Mouse (Mus musculus) cerebellum, adult 11-12 months (tissue): Measurements from ENCODE around the gene Isl2.

Experiments
- DNase-seq: peaks from one replicate; pipeline ENCODE4 v3.0.0; 2022

Isl2 gene

DNA sequence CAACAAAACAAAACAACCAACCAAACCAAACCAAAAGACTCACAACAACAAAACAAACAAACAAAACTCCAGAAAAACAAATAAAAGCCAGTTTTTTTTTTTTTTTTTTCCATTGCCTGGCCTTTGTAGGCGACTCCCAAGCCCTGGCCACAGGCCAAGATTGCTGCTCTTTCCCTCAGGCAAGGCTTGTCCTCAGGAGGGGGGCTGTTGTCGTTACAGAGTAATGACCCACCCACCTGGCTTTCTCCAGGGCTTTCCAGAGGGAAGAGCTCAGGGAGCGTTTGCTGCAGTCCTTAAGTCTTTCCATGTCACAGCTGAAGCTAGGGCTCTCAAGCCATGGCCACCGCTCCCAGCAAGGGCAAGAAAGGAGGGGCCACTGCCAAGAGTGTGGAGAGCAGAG, at the start of gene Isl2:
TSS of gene Isl2 (plus strand) at position 296 of the 400 bp plus-strand sequence.
- DNase-seq = peak; percentile 22

DNA sequence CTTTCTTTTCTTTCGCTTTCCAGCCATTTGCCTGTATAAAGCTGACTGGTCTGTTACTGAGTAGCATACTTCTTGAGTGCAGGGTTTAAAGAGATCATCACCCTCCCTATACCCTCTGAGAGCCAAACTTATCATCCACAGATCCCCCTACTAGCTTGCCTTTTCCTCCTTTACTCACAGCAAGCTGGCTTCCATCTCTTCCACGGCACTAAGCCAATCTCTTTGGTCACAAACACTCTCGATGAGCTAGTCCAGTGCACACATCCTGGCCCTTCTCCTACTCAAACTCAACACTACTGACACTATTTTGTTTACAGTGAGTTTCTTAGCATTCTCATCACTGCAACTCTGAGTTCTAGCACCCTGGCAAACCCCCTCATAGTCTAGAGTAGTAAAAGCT, 30.6 kb upstream of the Isl2 start:
- DNase-seq = no peak

DNA sequence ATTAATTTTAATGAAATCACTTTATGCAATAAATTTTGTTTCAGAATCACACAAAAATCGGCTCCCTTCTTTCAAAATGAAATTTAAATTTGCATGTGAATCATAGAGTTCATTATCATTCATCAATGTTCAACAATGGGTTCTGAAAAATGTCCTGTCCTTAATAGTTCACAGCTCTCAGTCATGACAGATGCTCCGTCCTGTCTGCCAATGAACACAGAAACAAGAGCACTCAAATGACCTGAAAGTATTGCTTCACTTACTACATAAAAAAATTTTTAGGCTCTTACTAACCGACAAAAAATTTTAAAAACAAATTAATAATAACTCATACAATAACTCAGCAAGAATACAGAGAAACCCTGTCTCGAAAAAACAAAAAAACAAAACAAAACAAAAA, 29.8 kb upstream of the Isl2 start:
- no peak for DNase-seq

DNA sequence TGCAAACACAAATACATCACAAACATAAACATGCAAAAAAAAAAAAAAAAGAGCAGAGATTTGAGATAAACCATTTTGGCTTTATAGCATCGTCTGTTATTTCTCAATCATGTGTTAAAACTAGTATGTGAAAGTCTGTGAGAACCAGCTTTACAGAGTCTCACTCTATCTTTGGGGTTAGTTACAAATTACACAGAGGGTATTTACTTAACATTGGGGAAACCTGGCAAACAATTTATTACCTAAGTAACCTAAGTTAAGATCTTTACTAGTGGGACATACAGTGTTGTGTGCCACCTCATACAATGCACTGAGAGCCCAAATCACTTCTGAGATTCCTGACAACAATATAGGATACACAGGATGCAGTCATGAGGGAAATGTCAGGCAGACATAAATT, 28.7 kb upstream of the Isl2 start:
- DNase-seq = no peak

DNA sequence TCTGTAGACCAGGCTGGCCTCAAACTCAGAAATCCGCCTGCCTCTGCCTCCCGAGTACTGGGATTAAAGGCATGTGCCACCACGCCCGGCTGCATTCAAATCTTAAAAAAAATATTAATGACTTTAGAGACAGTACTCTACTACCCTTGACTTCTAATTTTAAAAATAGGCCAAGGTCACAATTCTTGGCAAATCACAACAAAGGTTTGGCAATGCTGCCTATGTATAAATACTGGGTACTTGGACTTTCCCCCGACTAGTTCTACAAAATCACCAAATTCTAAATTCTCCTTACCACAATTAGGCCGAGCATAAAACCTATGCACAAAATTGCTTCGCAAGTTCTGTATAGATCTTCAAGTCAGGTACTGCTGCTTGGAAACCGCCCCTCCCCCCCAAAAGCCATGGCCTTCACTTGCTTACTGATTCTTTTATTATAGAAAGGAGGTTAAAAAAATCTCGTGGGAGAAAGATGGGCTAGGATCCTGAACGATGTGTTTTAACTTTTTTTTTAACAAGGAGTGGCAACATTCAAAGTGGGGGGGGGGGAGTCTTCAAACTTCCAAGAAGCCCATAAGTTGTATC, 27.7 kb upstream of the Isl2 start:
- no peak for DNase-seq

DNA sequence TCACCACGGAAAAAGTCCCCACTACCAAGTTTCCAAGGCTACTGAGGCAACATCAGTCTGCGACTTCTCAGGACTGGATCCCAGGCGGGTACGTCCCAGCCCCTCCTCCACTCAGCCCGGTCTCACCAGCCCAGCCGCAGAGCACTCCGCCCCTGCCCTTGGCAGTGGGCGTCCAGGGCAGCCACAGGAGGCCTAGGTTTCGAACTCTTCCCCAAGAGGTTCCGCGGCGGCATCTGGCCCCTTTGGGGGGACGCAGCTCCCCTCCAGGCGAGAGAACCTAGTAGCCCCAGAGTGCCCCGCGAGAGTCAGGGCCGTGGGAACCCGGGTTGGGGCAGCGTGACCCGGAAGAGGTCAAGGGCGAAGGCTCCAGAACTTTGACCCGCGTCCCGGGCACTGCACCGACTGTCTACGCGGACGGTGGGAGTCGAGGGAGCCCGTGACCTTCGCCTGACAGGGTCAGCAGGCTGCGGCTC, 26.9 kb upstream of the Isl2 start:
- no peak for DNase-seq

DNA sequence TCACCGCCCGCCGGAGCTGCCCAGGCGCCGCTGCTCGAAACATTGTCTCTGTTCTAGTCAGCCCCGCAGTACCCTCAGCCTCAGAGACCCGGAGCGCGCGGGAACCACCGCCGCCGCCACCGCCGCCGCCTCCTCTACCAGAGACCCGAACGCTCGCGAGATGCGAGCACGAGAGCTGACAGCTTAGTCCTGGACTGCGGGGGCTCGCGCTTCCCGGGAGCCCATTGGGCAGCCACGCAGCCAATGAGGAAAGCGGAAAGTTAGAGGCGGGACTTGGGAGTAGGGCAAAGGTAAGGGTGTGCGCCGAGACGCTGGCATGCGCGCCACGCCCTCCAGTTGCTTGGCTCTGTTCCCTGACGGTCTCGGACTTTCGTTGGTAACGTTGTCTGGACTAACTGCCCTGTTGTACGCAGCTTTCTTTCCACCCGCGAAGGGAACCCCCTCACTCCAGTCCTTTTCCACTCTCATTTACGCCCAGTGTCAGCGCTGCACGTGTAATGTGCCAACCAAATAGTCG, 26.4 kb upstream of the Isl2 start, which contains the start of gene Etfa:
TSS of gene Etfa (minus strand) at position 217 of the 517 bp plus-strand sequence.
- peak; percentile 93 for DNase-seq

DNA sequence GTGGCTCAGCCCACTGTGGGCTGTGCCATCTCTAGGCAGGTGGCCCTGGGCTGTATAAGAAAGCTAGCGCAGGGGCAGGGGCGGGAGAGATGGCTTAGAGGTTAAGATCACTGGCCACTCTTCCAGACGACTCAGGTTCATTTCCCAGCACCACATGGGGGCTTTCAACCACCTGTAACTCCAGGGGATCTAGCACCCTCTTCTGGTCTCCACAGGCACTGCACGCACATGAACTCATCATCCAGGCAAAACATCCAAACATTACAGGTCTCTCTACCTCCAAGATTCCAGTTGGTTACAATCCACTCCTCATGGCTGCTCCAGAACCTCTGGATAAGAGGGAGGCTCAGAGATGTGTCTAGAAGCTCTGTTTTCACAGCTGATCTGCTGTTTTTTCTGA, 12.8 kb upstream of the Isl2 start:
- DNase-seq = no peak

DNA sequence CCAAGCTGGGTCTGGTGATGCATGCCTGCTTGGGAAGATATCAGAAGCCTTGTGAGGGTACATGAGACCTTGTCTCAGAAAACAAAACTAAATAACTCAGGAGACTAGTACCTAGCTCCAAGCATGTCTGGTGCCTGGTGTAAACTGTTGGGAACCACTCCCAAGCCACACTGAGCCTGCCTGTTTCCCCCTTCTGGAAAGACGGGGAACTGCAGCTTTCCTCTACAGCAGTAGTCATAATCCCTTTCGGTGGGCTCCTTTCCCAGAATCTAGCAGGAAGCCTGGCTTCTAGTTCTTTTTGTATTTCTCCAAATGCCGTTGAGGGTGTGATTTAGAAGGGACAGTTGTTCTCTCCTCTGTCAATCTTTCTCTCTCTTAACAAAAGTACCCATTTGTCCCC, 2.6 kb upstream of the Isl2 start:
- peak; percentile 21 for DNase-seq

DNA sequence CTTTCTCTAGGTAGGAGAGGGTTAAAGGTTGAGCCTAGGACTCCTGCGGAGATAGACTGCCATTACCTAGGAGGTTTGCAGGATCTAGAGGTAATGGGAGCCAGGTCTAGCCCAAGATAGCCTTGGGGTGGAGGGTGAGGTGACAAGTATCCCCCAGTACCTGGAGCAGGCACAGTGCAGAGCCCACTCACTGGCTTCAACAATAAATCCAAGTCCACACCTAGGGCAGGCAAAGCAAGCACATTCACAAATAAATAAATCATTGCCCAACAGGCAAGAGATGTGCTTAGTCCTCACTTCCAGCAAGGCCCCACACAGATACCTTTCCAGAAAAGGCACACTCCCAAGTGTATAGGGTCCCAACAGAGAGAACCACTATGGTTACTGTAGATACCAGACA, 534 bp downstream of the Isl2 start:
- no peak for DNase-seq

DNA sequence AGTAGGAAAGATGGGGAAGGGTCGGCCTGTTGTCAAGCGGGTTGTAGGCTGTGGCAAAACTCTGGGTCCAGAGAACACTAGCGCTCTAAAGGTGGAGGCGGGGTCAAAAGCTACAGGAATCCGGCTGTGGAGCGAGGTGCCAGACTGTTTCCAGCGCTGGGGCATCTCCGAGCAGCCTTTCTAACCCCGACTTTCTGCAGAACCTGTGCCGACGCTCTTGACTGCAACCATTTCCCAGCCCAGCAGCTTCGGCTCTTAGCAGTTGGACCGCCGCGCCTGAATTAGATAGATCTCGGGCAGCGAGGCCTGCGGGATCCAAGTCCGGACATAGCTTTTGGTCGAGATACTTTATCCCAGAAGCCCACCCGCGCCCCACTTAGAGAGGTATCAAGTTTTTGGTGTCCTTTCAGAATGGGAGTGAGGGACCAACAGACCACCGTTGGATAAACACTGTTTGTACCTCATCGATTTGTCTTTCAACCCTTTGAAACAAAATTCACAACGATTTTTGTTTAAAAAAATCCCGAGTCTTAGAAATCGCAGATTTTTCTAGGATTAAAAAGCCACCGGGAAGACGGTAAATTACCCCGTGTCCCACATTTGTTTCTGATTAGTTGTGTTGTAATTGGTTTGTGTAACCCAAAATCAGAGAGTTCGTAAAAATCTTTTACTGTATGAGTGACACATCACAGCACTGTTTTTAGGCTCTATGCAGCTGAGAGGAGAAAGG, 1.4 kb downstream of the Isl2 start:
- DNase-seq = no peak

DNA sequence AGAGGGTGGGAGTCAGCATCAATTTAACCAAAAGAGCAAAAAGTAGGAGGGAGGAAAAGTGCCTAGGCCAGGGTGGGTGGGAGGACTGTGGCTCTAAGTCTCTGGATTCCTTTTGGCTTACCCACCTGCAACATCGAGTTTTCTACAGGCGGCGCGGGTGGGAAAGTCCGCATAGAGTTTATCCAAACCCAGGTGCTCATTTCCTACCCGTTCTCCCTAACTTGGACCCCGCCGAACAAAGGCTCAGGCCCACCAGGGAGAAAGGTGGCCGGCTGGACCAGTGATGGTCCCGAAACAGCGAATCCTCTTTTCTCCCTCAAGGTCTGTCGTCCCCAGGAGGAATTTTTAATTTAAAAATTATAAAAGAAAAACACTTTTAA, 1.9 kb downstream of the Isl2 start:
- DNase-seq = peak; percentile 6

DNA sequence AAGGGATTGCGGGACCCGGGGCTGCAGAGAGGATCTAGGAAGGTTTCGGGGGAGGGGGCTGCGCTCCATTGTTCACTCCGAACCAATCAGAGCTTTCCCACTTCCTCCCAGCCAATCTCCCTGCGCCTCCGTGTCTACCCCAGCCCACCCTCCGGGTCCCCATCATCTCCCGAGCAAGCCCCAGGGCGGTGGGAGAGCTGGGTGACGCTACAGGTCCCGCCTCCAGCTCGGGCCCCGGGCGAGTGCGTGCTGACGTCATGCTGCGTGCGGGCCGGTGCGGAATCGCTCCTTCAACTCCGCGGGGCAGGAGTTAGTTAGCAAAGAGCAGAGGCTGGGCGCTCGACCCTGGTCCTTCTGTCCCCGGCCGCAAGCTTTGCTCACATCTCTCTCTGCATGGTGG, 2.4 kb downstream of the Isl2 start:
- DNase-seq = peak; percentile 19

DNA sequence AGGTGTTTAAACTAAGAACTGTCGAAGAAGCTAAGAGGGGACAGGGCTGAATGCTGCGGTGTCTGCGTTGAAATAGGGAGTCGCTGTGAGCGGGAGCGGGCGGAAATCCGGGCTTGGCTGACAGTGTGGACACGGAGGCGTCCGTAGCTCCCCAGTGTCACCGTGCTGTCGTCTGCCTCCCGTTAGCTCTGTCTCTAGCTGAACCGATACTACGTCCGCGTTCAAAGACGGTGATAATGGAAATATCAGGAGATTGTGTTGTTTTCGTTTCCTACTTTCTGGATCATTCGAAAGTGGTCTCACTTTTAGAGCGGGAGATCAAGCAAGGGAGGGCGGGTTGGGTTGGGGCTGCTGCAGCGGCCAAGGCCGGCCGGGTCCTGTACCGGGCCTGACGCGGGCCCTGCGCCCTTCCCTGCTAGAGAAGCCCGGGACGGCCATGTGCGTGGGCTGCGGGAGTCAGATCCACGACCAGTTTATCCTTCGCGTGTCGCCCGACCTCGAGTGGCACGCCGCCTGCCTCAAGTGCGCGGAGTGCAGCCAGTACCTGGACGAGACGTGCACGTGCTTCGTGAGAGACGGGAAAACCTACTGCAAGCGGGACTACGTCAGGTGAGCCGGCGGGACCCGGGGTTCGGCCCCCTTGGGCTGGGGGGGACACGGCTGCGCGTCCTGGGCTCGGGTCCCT, 3.4 kb downstream of the Isl2 start:
- no peak for DNase-seq

DNA sequence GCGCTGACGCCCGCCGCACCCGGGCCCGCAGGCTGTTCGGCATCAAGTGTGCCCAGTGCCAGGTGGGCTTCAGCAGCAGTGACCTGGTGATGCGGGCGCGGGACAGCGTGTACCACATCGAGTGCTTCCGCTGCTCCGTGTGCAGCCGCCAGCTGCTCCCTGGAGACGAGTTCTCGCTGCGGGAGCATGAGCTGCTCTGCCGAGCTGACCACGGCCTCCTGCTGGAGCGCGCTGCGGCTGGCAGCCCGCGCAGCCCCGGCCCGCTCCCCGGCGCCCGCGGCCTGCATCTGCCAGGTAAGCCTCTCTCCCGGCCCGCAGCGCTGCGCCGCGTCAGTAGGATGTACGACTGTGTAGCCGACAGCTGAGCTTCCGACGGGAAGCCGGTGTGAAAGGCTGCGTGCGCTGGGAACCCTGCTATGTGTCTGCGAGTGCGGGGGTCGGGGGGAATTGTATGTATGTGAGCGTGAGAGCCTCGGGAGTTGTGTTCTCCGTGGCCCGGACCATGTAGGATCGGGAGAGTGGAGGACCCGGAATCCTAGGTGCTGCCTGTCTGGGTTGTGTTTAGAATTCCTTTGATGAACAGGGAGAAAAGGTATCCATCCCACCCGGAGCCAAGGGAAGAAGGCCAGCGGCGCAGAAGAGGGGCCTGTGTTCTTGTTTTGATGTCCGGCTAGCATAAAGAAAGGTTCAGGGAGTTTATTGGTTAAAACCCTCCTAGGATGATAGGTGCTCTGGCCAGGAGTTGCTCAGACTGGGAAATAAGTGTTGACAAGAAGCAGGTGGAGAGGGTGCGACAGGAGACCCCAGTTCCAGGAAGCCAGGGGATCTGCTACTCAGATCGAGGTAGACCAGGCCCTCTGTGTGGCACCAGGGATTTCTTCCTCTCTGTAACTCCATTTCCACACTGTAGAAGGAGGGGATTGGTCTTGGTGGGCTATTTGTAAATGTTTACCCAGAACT, 4.2 kb downstream of the Isl2 start:
- DNase-seq = peak; percentile 6

DNA sequence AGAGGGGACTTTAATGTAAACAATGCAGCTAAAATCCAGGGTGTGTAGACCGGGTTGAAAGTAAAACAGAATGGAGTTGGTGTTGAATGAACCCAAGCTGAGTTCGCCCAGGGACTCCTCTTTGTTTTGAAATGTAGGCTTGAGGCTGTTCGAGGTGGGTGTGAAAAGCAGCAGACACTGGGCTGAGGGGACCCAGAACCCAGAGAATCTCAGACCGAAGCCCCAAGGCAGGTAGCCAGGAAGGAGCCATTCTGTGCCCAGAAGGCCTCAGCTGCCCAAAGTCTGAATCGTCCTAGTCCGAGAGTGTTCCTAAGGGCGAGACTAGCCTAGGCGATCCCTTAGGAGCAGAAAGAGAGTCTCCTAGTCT, 4.8 kb downstream of the Isl2 start:
- peak; percentile 15 for DNase-seq

DNA sequence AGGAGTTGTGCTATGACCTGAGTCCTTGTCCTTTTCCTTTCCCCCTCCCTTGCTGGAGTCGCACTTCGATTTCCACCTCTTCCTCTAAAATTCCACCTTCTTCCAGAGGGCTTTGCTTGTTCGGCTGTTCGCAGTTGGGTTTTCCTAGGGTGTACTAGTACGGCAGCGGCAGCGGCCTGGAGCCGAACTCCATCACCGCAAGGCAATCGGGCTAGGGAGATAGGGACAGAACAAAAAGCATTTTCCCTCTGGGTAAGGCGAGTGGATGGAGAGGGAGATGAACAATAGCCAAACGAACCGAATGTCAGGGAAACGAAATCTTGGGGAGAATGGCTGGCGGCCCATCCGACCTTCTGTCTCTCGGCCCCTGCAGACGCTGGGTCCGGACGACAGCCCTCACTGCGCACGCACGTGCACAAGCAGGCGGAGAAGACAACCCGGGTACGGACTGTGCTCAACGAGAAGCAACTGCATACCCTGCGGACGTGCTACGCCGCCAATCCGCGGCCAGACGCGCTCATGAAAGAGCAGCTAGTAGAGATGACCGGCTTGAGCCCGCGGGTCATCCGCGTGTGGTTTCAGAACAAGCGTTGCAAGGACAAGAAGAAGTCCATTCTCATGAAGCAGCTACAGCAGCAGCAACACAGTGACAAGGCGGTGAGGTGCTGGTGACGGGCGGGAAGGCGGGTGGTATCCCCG, 5.4 kb downstream of the Isl2 start:
- DNase-seq = peak; percentile 22

DNA sequence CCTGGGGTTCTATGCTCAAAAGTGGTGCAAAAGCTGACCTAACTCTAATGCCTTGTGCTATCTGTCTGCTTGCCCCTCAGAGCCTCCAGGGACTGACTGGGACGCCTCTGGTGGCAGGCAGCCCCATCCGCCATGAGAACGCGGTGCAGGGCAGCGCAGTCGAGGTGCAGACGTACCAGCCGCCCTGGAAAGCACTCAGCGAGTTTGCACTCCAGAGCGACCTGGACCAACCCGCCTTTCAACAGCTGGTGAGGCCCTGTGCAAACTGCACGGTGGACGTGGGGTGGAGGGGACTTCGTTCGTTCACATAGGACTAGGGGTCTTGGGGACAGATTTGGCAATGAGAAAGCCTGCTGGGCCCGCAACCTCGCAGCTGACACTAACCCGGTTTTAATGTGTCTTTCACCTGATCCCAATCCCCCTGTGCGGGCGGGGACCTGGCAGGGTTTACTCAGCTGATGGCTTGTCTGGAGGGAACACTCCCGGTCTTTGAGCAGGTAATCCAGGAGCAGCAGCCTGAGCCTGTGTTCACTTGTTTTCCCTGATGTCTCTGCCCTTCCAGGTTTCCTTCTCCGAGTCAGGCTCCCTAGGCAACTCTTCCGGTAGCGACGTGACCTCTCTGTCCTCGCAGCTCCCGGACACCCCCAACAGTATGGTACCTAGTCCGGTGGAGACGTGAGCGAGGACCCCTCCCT, 6.5 kb downstream of the Isl2 start:
- DNase-seq = peak; percentile 20

DNA sequence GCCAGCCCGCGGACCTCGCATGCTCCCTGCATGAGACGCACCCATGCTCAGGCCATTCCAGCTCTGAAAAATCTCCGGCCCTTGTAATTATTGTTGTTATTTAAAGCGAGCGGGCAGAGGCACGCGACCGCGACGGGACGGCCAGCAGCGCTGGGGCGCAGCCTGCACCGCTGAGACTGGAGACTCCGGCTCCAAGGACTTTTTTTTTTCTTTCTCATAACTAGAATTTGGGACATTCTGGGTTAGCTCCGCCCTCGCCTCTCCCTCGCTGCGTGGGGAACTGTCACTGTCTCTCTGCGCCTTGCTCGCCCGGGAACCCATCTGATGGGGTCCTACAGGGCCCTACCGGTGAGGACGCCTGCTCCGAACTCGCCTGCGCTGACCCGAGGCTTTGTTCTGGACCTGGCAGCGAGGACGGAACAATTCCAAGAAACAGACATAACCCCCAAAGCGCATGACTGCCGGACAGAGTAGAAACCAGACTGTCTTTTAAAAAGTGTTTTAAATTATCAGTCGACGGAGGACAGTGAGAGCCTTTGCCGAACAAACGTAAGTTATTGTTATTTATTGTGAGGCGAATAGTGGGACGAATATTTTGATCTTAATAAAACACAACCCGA, 7.2 kb downstream of the Isl2 start:
- DNase-seq = peak; percentile 6

DNA sequence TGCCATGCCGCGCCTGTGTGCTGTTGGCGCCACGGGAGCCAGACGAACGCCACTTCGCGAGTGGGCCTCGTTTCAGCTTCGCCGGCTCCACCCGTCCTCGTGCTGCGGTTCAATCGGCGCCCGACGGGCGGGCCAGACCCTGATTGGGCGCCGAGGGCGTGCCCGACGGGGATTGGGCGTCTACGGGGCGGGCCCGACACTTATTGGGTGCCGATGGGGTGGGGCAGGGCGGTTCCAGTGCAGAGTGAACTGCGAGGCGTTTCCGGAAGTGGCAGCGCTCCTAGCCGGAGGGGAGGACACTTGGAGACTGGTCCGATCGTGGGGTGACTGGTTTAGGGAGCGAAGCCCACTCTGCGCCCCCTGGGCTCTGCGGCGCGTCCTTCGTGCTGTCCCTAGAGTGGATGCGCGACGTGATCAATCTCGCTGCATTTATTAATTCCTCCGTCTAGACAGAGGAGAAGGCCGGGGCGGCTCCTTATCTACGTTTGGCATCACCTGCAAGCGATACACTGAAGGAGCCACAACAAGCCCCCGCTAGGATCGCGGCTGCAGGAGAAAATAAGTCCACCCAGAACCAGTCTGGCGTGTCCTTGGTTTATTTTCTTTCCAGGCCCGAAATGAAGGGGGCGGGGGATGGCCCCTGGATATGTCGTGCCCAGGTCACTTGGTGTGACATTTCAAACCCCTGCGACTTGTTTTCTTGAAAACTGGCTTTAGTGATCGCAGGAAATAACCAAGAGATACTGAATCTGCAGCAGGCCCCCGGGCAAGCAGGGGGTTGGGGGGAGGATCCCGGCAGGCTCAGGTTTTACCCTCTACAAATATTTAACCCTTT, 7.9 kb downstream of the Isl2 start:
- peak; percentile 18 for DNase-seq
